Mouse (Mus musculus): ENCODE measurements around the gene Dmkn. TPM values are rescaled to one million over a fixed set of nuclear protein-coding genes. Genes with fewer than 3 reads are reported as not detected.

Dmkn gene
- polyA plus RNA-seq, 1 experiment from 2014 or later = 2.4 TPM

DNA sequence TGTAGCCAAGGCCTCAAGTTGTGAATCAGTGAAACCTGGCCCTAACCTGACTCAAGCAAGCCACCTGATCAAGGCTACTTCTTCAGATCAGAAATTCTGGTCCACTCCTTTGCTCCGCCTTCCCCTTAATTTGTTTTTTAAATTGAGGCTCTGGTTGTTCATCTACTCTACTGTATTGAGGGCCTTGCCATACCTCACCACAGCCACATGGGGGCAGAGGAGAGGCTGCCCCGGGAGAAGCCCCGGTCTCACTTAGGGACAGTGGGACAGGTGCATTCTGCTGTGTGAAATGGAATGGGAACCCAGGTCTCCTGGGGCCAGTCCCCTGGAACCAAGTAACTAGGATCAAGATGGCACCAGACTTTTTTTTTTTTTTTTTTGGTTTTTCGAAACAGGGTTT, 18.2 kb downstream of the Dmkn start:
- WGBS = 65% methylated on average over 4 of the region's 4 CpGs
- H3K9me3 ChIP-seq (ENCODE audit: low read depth, low read length) = no peaks in the 10 kb centered on the region
- peak; percentile 61 for TF ChIP-seq CTCF (IDR thresholded peaks at IDR 0.05; ENCODE audit: low read depth)
- ATAC-seq (ENCODE audit: insufficient read depth) = no peak
- no peak for DNase-seq
- no peak overlapping the region for H3K4me3 ChIP-seq (ENCODE audit: low read depth, low read length)
- H3K4me1 ChIP-seq (ENCODE audit: insufficient read depth) = no peaks in the 10 kb centered on the region
- H3K27ac ChIP-seq (ENCODE audit: low read depth) = no peak overlapping the region
- no peaks in the 10 kb centered on the region for H3K36me3 ChIP-seq (ENCODE audit: insufficient read depth)
- H3K9ac ChIP-seq = no peak overlapping the region
- no peak overlapping the region for H3K4me2 ChIP-seq
- H3K27me3 ChIP-seq (ENCODE audit: insufficient read depth, low read length) = no peaks in the 10 kb centered on the region

DNA sequence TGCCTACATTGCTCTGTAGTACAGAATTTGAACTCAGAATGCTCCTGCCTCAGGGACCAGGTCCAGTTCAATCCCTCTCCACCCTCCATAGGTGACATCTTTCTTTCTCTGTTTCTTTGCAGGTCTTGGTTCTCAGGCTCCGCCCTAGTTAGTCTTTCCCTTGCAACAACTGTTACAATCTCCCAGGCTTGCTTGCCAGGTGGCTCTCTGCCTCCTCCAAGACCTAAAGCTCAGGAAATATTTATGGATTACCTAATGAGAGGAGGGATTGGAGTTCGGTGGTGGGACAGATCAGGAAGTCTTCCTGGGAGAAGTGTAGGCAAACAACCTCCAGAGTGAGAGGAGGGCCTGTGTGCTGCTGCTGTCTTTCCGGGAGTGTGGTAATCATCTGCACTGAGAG, 19.1 kb downstream of the Dmkn start:
- H3K4me3 ChIP-seq (ENCODE audit: low read depth, low read length) = no peak overlapping the region
- no peak for ATAC-seq (ENCODE audit: insufficient read depth)
- WGBS = 66% methylated on average over 3 of the region's 3 CpGs
- no peaks in the 10 kb centered on the region for H3K9me3 ChIP-seq (ENCODE audit: low read depth, low read length)
- H3K27me3 ChIP-seq (ENCODE audit: insufficient read depth, low read length) = no peaks in the 10 kb centered on the region
- H3K4me2 ChIP-seq = no peak overlapping the region
- no peak for TF ChIP-seq CTCF (IDR thresholded peaks at IDR 0.05; ENCODE audit: low read depth)
- no peaks in the 10 kb centered on the region for H3K36me3 ChIP-seq (ENCODE audit: insufficient read depth)
- H3K27ac ChIP-seq (ENCODE audit: low read depth) = no peak overlapping the region
- no peaks in the 10 kb centered on the region for H3K4me1 ChIP-seq (ENCODE audit: insufficient read depth)
- H3K9ac ChIP-seq = no peak overlapping the region
- no peak for DNase-seq

- Histone ChIP-seq H3K9me3 (ENCODE audit: low read depth, low read length) (no peaks in the 10 kb centered on the region), H3K4me1 (ENCODE audit: insufficient read depth) (no peaks in the 10 kb centered on the region), H3K4me3 (ENCODE audit: low read depth, low read length) (no peak overlapping the region), H3K27ac (ENCODE audit: low read depth) (no peak overlapping the region), H3K27me3 (ENCODE audit: insufficient read depth, low read length) (no peaks in the 10 kb centered on the region), H3K4me2 (no peak overlapping the region), H3K9ac (no peak overlapping the region), H3K36me3 (ENCODE audit: insufficient read depth) (no peaks in the 10 kb centered on the region)
- 47% methylated on average over 1 of the region's 1 CpGs for whole genome bisulfite sequencing
- no peak for ATAC-seq (ENCODE audit: insufficient read depth)
- DNase-seq = no peak
- no peak for TF ChIP-seq CTCF (IDR thresholded peaks at IDR 0.05; ENCODE audit: low read depth)
These were observed 21.6 kb downstream of the Dmkn start for GRCm38 (mm10) chr7:30785154-30785553.

DNA sequence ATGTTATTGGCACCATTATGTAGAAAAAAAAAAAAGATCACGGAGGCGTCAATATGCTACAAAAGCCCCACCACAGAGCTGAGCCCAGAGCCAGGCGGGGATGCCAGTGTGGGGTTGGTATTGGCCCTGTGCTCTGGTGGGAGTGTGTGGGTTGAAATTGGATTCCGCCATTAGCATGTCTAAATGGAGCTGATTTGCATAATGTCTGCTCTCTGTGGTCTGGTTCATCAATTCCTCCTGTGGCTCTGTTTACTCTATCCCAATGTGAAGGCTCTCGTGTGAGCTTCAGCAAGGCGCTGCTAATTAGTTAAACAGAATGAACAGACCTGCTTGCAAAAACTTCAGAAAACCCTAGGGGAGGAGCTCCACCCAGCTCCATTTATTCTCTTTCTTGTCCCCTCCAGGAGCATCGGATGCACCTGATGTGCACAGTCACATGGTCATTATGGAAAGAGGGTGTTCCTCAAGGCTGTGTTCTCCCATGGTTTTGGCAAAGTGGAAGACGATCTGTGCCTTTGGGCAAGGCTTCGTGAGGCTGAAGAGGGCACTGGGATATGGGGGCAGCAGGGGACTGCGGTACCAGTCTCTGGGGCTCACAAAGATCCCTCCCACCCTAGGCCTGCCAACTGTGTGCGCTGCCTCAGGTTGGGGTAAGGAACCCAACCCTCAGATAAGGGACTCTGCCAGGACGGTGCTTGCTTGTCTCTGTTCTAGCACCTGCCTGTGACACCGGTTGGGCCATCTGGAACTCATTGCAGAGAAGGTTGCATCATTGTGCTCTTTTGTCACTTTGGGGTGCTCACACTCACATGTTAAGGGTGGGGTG, 22.4 kb downstream of the Dmkn start:
- no peak for TF ChIP-seq CTCF (IDR thresholded peaks at IDR 0.05; ENCODE audit: low read depth)
- 70% methylated on average over 13 of the region's 13 CpGs for WGBS
- Histone ChIP-seq H3K4me1 (ENCODE audit: insufficient read depth) (no peaks in the 10 kb centered on the region), H3K27me3 (ENCODE audit: insufficient read depth, low read length) (no peaks in the 10 kb centered on the region), H3K27ac (ENCODE audit: low read depth) (no peak overlapping the region), H3K36me3 (ENCODE audit: insufficient read depth) (no peaks in the 10 kb centered on the region), H3K4me3 (ENCODE audit: low read depth, low read length) (no peak overlapping the region), H3K9me3 (ENCODE audit: low read depth, low read length) (no peaks in the 10 kb centered on the region), H3K4me2 (no peak overlapping the region), H3K9ac (no peak overlapping the region)
- DNase-seq = no peak
- ATAC-seq (ENCODE audit: insufficient read depth) = no peak

GRCm38 (mm10) chr7:30787377-30788022, 23.9 kb downstream of the Dmkn start, which contains the start of gene Krtdap:
Gene Krtdap (plus strand): TSS chr7:30787896.
- H3K4me1 ChIP-seq (ENCODE audit: insufficient read depth) = no peaks in the 10 kb centered on the region
- H3K27me3 ChIP-seq (ENCODE audit: insufficient read depth, low read length) = no peaks in the 10 kb centered on the region
- ATAC-seq (ENCODE audit: insufficient read depth) (no peak), DNase-seq (no peak)
- no peaks in the 10 kb centered on the region for H3K9me3 ChIP-seq (ENCODE audit: low read depth, low read length)
- no peak within 1 kb of the TSS for H3K4me3 ChIP-seq (ENCODE audit: low read depth, low read length)
- H3K9ac ChIP-seq = no peak within 1 kb of the TSS
- 42% methylated on average over 15 of the region's 15 CpGs for WGBS
- no peak within 1 kb of the TSS for H3K4me2 ChIP-seq
- H3K27ac ChIP-seq (ENCODE audit: low read depth) = no peak within 1 kb of the TSS
- no peak for TF ChIP-seq CTCF (IDR thresholded peaks at IDR 0.05; ENCODE audit: low read depth)
- no peaks in the 10 kb centered on the region for H3K36me3 ChIP-seq (ENCODE audit: insufficient read depth)

DNA sequence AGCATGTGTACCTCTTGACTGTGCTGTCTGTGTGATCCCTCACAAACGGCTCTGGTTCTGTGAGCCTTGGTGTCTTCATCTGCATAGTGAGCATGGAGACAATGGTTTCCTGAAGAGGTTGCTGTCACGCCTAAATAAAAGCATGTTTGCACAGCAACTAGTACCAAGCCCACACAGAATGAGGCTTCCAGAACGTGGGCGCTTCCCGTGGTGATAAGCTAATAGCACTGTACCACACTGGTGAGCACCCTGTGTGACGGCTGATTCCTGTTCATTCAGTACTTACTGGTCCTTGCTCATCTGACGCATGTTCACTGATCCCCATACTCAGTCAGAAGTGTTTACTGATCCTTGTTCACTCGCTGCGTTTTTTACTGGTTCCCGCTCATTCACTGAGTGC, 26.6 kb downstream of the Dmkn start:
- no peak for TF ChIP-seq CTCF (IDR thresholded peaks at IDR 0.05; ENCODE audit: low read depth)
- no peak overlapping the region for H3K4me3 ChIP-seq (ENCODE audit: low read depth, low read length)
- WGBS = 63% methylated on average over 10 of the region's 10 CpGs
- no peaks in the 10 kb centered on the region for H3K9me3 ChIP-seq (ENCODE audit: low read depth, low read length)
- no peak overlapping the region for H3K4me2 ChIP-seq
- ATAC-seq (ENCODE audit: insufficient read depth) = no peak
- H3K36me3 ChIP-seq (ENCODE audit: insufficient read depth) = no peaks in the 10 kb centered on the region
- no peak for DNase-seq
- no peaks in the 10 kb centered on the region for H3K4me1 ChIP-seq (ENCODE audit: insufficient read depth)
- H3K27ac ChIP-seq (ENCODE audit: low read depth) = no peak overlapping the region
- no peaks in the 10 kb centered on the region for H3K27me3 ChIP-seq (ENCODE audit: insufficient read depth, low read length)
- H3K9ac ChIP-seq = no peak overlapping the region

DNA sequence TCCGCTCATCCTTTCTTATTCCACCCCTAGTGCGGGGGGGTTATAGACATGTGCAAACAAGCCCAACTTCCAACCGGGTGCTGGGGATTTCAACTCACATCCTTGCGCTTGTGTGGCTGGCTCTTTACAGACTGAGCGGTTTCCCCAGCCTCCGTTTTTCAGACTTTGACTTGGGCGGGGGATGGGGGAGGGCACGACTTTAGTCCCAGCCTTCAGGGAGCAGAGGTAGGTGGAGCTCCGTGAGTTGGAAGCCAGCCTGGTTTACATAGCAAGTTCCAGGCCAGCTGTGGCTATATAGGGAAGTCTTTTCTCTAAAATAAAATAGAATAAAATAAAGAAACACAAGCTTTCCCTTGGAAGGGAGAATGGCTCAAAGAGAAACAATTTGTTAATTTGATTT, 28.4 kb downstream of the Dmkn start:
- no peaks in the 10 kb centered on the region for H3K27me3 ChIP-seq (ENCODE audit: insufficient read depth, low read length)
- no peak overlapping the region for H3K4me2 ChIP-seq
- no peak overlapping the region for H3K27ac ChIP-seq (ENCODE audit: low read depth)
- TF ChIP-seq CTCF (IDR thresholded peaks at IDR 0.05; ENCODE audit: low read depth) = no peak
- WGBS = 16% methylated on average over 9 of the region's 9 CpGs
- no peaks in the 10 kb centered on the region for H3K36me3 ChIP-seq (ENCODE audit: insufficient read depth)
- H3K4me3 ChIP-seq (ENCODE audit: low read depth, low read length) = no peak overlapping the region
- no peak overlapping the region for H3K9ac ChIP-seq
- H3K9me3 ChIP-seq (ENCODE audit: low read depth, low read length) = no peaks in the 10 kb centered on the region
- H3K4me1 ChIP-seq (ENCODE audit: insufficient read depth) = no peaks in the 10 kb centered on the region
- no peak for ATAC-seq (ENCODE audit: insufficient read depth)
- DNase-seq = peak; percentile 59
